Mouse (Mus musculus) spleen, adult 2 months (tissue): Measurements from ENCODE around the gene Scnn1a.
"Not testable (repeated sequence)": the region's sequence is repeated elsewhere in the genome, so short reads cannot be mapped to it uniquely, and the experiment has no call there.

ENCODE experiments used
- CTCF ChIP-seq: fragments of 200-500 bp; IDR thresholded peaks from 2 replicates; pipeline ENCODE4 v1.5.1; 2011; ENCODE audit warnings: mild to moderate bottlenecking, inconsistent platforms; ENCODE audit not compliant: insufficient read depth, insufficient read length, insufficient replicate concordance; ENCODE audit errors: extremely low read depth
- POLR2A ChIP-seq: fragments of 200-500 bp; IDR thresholded peaks from 2 replicates; pipeline ENCODE4 v1.6.1; 2011; ENCODE audit warnings: low read depth, low read length, inconsistent platforms

- not testable (repeated sequence) for TF ChIP-seq POLR2A, CTCF
These were observed 37.7 kb upstream of the Scnn1a start for GRCm38 (mm10) chr6:125282721-125283120.
